Mouse (Mus musculus): Measurements from ENCODE around the gene Herc1. TPM values are rescaled to one million over a fixed set of nuclear protein-coding genes. Genes with fewer than 3 reads are reported as not detected.

Herc1 gene
- total and polyA plus RNA-seq, 2 experiments = 5.6 to 30.9 TPM

GRCm38 (mm10) chr9:66448253-66448652 is 98.0 kb downstream of the Herc1 start:
- no peaks in the 10 kb centered on the region for H3K79me2 ChIP-seq (ENCODE audit: control insufficient read depth, insufficient read depth, low read length)
- TF ChIP-seq POLR2A (IDR thresholded peaks at IDR 0.05; ENCODE audit: extremely low read depth, insufficient read depth, low read length) = no peak
- TF ChIP-seq CTCF (IDR thresholded peaks at IDR 0.05; ENCODE audit: low read depth, low read length) = no peak
- H3K4me1 ChIP-seq (ENCODE audit: control insufficient read depth, insufficient read depth, low read length) = no peaks in the 10 kb centered on the region
- peaks cover 42% of the 10 kb centered on the region for H3K36me3 ChIP-seq (ENCODE audit: control insufficient read depth, insufficient read depth, low read length)
- no peak overlapping the region for H3K9ac ChIP-seq (ENCODE audit: low read depth, low read length)
- no peak overlapping the region for H3K4me3 ChIP-seq (ENCODE audit: insufficient read depth, low read depth, low read length)
- no peaks in the 10 kb centered on the region for H3K27me3 ChIP-seq (ENCODE audit: control insufficient read depth, insufficient read depth, low read length)
- WGBS = 80% methylated on average over 5 of the region's 5 CpGs
- no peak overlapping the region for H3K27ac ChIP-seq (replicated peaks; ENCODE audit: insufficient read depth, low read depth, low read length)
- DNase-seq (ENCODE audit: extremely low read depth, low read depth, low spot score) = no peak

- Histone ChIP-seq H3K79me2 (ENCODE audit: control insufficient read depth, insufficient read depth, low read length) (no peaks in the 10 kb centered on the region), H3K27ac (replicated peaks; ENCODE audit: insufficient read depth, low read depth, low read length) (no peak overlapping the region), H3K4me3 (ENCODE audit: insufficient read depth, low read depth, low read length) (no peak overlapping the region), H3K36me3 (ENCODE audit: control insufficient read depth, insufficient read depth, low read length) (peaks cover 50% of the 10 kb centered on the region), H3K9ac (ENCODE audit: low read depth, low read length) (no peak overlapping the region), H3K4me1 (ENCODE audit: control insufficient read depth, insufficient read depth, low read length) (no peaks in the 10 kb centered on the region), H3K27me3 (ENCODE audit: control insufficient read depth, insufficient read depth, low read length) (no peaks in the 10 kb centered on the region)
- TF ChIP-seq CTCF (IDR thresholded peaks at IDR 0.05; ENCODE audit: low read depth, low read length) (no peak), POLR2A (IDR thresholded peaks at IDR 0.05; ENCODE audit: extremely low read depth, insufficient read depth, low read length) (no peak)
- 74% methylated on average over 4 of the region's 4 CpGs for WGBS
- peak; percentile 19 for DNase-seq (ENCODE audit: extremely low read depth, low read depth, low spot score)
Observed at GRCm38 (mm10) chr9:66465087-66465486, 114.8 kb downstream of the Herc1 start.

- H3K27me3 ChIP-seq (ENCODE audit: control insufficient read depth, insufficient read depth, low read length) = no peaks in the 10 kb centered on the region
- WGBS = 96% methylated on average over 2 of the region's 2 CpGs
- TF ChIP-seq POLR2A (IDR thresholded peaks at IDR 0.05; ENCODE audit: extremely low read depth, insufficient read depth, low read length) (no peak), CTCF (IDR thresholded peaks at IDR 0.05; ENCODE audit: low read depth, low read length) (no peak)
- DNase-seq (ENCODE audit: extremely low read depth, low read depth, low spot score) = no peak
- H3K9ac ChIP-seq (ENCODE audit: low read depth, low read length) = no peak overlapping the region
- peaks cover 58% of the 10 kb centered on the region for H3K36me3 ChIP-seq (ENCODE audit: control insufficient read depth, insufficient read depth, low read length)
- H3K4me1 ChIP-seq (ENCODE audit: control insufficient read depth, insufficient read depth, low read length) = no peaks in the 10 kb centered on the region
- H3K79me2 ChIP-seq (ENCODE audit: control insufficient read depth, insufficient read depth, low read length) = no peaks in the 10 kb centered on the region
- H3K4me3 ChIP-seq (ENCODE audit: insufficient read depth, low read depth, low read length) = no peak overlapping the region
- no peak overlapping the region for H3K27ac ChIP-seq (replicated peaks; ENCODE audit: insufficient read depth, low read depth, low read length)
Observed at GRCm38 (mm10) chr9:66477785-66478184, 127.5 kb downstream of the Herc1 start.

- peaks cover 61% of the 10 kb centered on the region for H3K36me3 ChIP-seq (ENCODE audit: control insufficient read depth, insufficient read depth, low read length)
- no peak for TF ChIP-seq POLR2A (IDR thresholded peaks at IDR 0.05; ENCODE audit: extremely low read depth, insufficient read depth, low read length)
- TF ChIP-seq CTCF (IDR thresholded peaks at IDR 0.05; ENCODE audit: low read depth, low read length) = no peak
- no peaks in the 10 kb centered on the region for H3K27me3 ChIP-seq (ENCODE audit: control insufficient read depth, insufficient read depth, low read length)
- H3K4me3 ChIP-seq (ENCODE audit: insufficient read depth, low read depth, low read length) = no peak overlapping the region
- H3K9ac ChIP-seq (ENCODE audit: low read depth, low read length) = no peak overlapping the region
- DNase-seq (ENCODE audit: extremely low read depth, low read depth, low spot score) = no peak
- no peak overlapping the region for H3K27ac ChIP-seq (replicated peaks; ENCODE audit: insufficient read depth, low read depth, low read length)
- no peaks in the 10 kb centered on the region for H3K79me2 ChIP-seq (ENCODE audit: control insufficient read depth, insufficient read depth, low read length)
- H3K4me1 ChIP-seq (ENCODE audit: control insufficient read depth, insufficient read depth, low read length) = no peaks in the 10 kb centered on the region
- 77% methylated on average over 3 of the region's 3 CpGs for WGBS
Observed at GRCm38 (mm10) chr9:66483429-66483828, 133.2 kb downstream of the Herc1 start.

GRCm38 (mm10) chr9:66488786-66489185 is 138.5 kb downstream of the Herc1 start:
- Histone ChIP-seq H3K27ac (replicated peaks; ENCODE audit: insufficient read depth, low read depth, low read length) (no peak overlapping the region), H3K4me3 (ENCODE audit: insufficient read depth, low read depth, low read length) (no peak overlapping the region), H3K36me3 (ENCODE audit: control insufficient read depth, insufficient read depth, low read length) (peaks cover 71% of the 10 kb centered on the region), H3K79me2 (ENCODE audit: control insufficient read depth, insufficient read depth, low read length) (no peaks in the 10 kb centered on the region), H3K9ac (ENCODE audit: low read depth, low read length) (no peak overlapping the region), H3K27me3 (ENCODE audit: control insufficient read depth, insufficient read depth, low read length) (no peaks in the 10 kb centered on the region), H3K4me1 (ENCODE audit: control insufficient read depth, insufficient read depth, low read length) (no peaks in the 10 kb centered on the region)
- no peak for DNase-seq (ENCODE audit: extremely low read depth, low read depth, low spot score)
- TF ChIP-seq POLR2A (IDR thresholded peaks at IDR 0.05; ENCODE audit: extremely low read depth, insufficient read depth, low read length) (no peak), CTCF (IDR thresholded peaks at IDR 0.05; ENCODE audit: low read depth, low read length) (no peak)

- H3K27ac ChIP-seq (replicated peaks; ENCODE audit: insufficient read depth, low read depth, low read length) = no peak overlapping the region
- H3K79me2 ChIP-seq (ENCODE audit: control insufficient read depth, insufficient read depth, low read length) = no peaks in the 10 kb centered on the region
- TF ChIP-seq CTCF (IDR thresholded peaks at IDR 0.05; ENCODE audit: low read depth, low read length) = no peak
- TF ChIP-seq POLR2A (IDR thresholded peaks at IDR 0.05; ENCODE audit: extremely low read depth, insufficient read depth, low read length) = no peak
- no peak overlapping the region for H3K4me3 ChIP-seq (ENCODE audit: insufficient read depth, low read depth, low read length)
- no peak overlapping the region for H3K9ac ChIP-seq (ENCODE audit: low read depth, low read length)
- DNase-seq (ENCODE audit: extremely low read depth, low read depth, low spot score) = no peak
- WGBS = 88% methylated on average over 1 of the region's 1 CpGs
- no peaks in the 10 kb centered on the region for H3K27me3 ChIP-seq (ENCODE audit: control insufficient read depth, insufficient read depth, low read length)
- no peaks in the 10 kb centered on the region for H3K4me1 ChIP-seq (ENCODE audit: control insufficient read depth, insufficient read depth, low read length)
- H3K36me3 ChIP-seq (ENCODE audit: control insufficient read depth, insufficient read depth, low read length) = peaks cover 69% of the 10 kb centered on the region
Observed at GRCm38 (mm10) chr9:66492361-66492760, 142.1 kb downstream of the Herc1 start.
